Mouse (Mus musculus) yolk sac, embryonic 10.5 days (tissue): ENCODE results near the gene Hdac11.
A peak's percentile ranks its signal among the peaks of the same experiment; 100 is the strongest.

ENCODE experiments used
- DNase-seq: peaks from one replicate; pipeline ENCODE4 v3.0.0-alpha.2; 2017; ENCODE audit warnings: low spot score

Hdac11 gene

GRCm38 (mm10) chr6:91137343-91137956, 19.0 kb upstream of the Hdac11 start:
- no peak for DNase-seq

- DNase-seq: no peak
Observed at GRCm38 (mm10) chr6:91139846-91140245, 16.6 kb upstream of the Hdac11 start.

GRCm38 (mm10) chr6:91145056-91145455, 11.4 kb upstream of the Hdac11 start:
- DNase-seq: peak; percentile 42

- DNase-seq: no peak
Observed at GRCm38 (mm10) chr6:91145572-91145971, 10.9 kb upstream of the Hdac11 start.

GRCm38 (mm10) chr6:91146443-91147151, 9.9 kb upstream of the Hdac11 start:
- DNase-seq: no peak

- DNase-seq: no peak
Observed at GRCm38 (mm10) chr6:91147152-91147770, 9.2 kb upstream of the Hdac11 start.

GRCm38 (mm10) chr6:91152892-91153548, 3.4 kb upstream of the Hdac11 start:
- DNase-seq: no peak

GRCm38 (mm10) chr6:91153549-91154064, 2.9 kb upstream of the Hdac11 start:
- DNase-seq: peak; percentile 41

- no peak for DNase-seq
Observed at GRCm38 (mm10) chr6:91154685-91155084, 1.8 kb upstream of the Hdac11 start.

GRCm38 (mm10) chr6:91155286-91155685, 1.2 kb upstream of the Hdac11 start:
- no peak for DNase-seq

GRCm38 (mm10) chr6:91156062-91156461, 403 bp upstream of the Hdac11 start:
- DNase-seq: no peak

GRCm38 (mm10) chr6:91157237-91157570, 739 bp downstream of the Hdac11 start:
- DNase-seq: no peak

GRCm38 (mm10) chr6:91159047-91159446, 2.6 kb downstream of the Hdac11 start:
- DNase-seq: no peak

GRCm38 (mm10) chr6:91160399-91160798, 3.9 kb downstream of the Hdac11 start:
- DNase-seq: no peak

- no peak for DNase-seq
Observed at GRCm38 (mm10) chr6:91160976-91161375, 4.5 kb downstream of the Hdac11 start.

GRCm38 (mm10) chr6:91161506-91162235, 5.2 kb downstream of the Hdac11 start:
- no peak for DNase-seq

- no peak for DNase-seq
Observed at GRCm38 (mm10) chr6:91162314-91162713, 5.8 kb downstream of the Hdac11 start.

- DNase-seq: peak; percentile 46
Observed at GRCm38 (mm10) chr6:91163195-91163911, 6.9 kb downstream of the Hdac11 start.

- no peak for DNase-seq
Observed at GRCm38 (mm10) chr6:91164584-91164983, 8.1 kb downstream of the Hdac11 start.

- peak; percentile 42 for DNase-seq
Observed at GRCm38 (mm10) chr6:91165210-91165609, 8.7 kb downstream of the Hdac11 start.

GRCm38 (mm10) chr6:91167828-91168227, 11.4 kb downstream of the Hdac11 start:
- no peak for DNase-seq
